Mouse (Mus musculus): Measurements from ENCODE around the gene Slc25a47. TPM values are rescaled to one million over a fixed set of nuclear protein-coding genes. Genes with fewer than 3 reads are reported as not detected.
"Not testable (repeated sequence)": the region's sequence is repeated elsewhere in the genome, so short reads cannot be mapped to it uniquely, and the experiment has no call there.

Slc25a47 gene
- total RNA-seq, 2 experiments from 2014 or later: 8.6 to 9.1 TPM

- DNase-seq (ENCODE audit: low spot score in 2 of 2): no peak
Observed at GRCm38 (mm10) chr12:108826282-108826957, 9.4 kb upstream of the Slc25a47 start.

DNA sequence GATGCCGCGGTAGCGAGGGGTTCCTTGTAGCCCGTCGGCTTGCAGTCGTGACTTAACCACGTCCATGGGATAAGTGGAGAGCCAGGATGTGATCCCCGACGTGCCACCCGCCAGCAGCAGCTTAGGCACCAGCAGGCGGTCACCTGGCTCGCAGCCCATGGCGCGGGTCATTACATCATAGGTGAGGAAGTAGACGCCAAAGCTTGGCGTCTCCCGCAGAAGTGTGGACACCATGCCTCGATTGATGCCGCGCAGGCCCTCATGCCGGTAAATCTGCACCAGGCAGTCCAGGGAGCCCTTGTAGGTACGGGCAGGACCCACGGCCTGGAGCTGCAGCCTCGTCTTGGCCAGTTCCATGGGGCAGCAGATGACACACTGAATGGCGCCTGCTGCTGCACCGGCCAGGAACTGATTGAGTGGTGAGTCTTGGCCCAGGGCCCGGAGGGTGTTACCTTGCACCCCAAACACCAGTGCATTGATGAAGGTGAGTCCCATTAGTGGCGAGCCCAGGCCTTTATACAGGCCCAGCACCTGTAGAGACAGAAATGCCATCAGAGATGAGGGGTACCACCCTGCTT, 8.8 kb upstream of the Slc25a47 start:
- no peak for DNase-seq (ENCODE audit: low spot score in 2 of 2)

GRCm38 (mm10) chr12:108827641-108828040, 8.2 kb upstream of the Slc25a47 start:
- DNase-seq (ENCODE audit: low spot score in 2 of 2): no peak

GRCm38 (mm10) chr12:108829636-108830035, 6.2 kb upstream of the Slc25a47 start:
- DNase-seq (ENCODE audit: low spot score in 2 of 2): no peak

GRCm38 (mm10) chr12:108830358-108830757, 5.5 kb upstream of the Slc25a47 start:
- DNase-seq (ENCODE audit: low spot score in 2 of 2): no peak

DNA sequence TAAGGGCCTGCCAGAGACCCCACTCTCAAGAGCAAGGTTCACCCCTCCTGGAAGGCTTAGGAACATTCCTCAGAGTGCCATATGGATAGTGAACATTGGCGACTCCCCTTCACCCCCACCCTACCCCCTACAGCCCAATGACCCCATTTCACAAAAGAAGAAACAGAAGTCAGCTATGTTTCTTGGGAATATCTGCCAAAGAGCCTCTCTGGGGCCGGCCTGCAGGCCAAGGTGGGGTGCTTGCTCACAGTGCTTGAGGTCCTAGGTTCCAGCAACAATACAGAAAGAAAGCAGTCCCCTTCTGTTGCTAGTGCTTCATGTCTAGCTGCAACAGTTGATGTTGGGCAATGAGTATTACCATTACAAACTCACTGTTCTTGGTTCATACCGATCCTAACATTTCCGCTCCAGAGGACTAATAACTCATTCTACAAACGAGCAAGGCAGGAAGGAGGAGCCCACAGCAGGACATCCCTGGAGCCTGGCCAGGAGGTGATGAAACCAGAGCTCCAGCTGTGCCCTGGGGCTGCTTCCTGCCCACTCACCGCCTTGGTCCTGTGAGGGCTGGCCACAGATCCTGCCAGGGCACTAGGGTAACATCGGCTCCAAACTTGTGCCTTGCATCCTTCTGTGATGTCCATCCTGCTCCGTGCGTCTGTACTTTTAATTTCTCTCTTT, 3.7 kb upstream of the Slc25a47 start:
- no peak for DNase-seq (ENCODE audit: low spot score in 2 of 2)

DNA sequence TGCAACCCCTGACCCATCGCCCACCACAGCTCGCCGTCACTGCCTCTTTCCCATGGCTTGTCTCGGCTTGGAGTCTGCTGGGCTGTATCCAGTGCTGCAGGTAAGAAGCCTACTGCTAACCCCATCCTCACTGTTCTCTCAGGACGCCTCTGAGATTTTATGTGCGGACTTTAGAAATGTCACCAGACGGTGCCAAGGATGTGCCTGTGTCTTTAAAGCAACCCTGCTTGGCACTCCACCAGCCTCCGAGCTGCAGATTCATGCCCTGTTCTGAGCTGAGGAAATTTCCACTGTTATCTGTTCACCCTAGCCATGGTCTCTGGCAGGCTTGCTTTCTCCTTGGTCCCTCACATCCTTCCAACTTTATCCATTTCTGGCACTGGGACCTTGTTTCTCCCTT, 3.0 kb upstream of the Slc25a47 start:
- peak in 1 of 2 experiments; percentile 40 for DNase-seq (ENCODE audit: low spot score in 2 of 2)

GRCm38 (mm10) chr12:108833408-108833807, 2.4 kb upstream of the Slc25a47 start:
- DNase-seq (ENCODE audit: low spot score in 2 of 2): no peak

GRCm38 (mm10) chr12:108834337-108834736, 1.5 kb upstream of the Slc25a47 start:
- DNase-seq (ENCODE audit: low spot score in 2 of 2): no peak

DNA sequence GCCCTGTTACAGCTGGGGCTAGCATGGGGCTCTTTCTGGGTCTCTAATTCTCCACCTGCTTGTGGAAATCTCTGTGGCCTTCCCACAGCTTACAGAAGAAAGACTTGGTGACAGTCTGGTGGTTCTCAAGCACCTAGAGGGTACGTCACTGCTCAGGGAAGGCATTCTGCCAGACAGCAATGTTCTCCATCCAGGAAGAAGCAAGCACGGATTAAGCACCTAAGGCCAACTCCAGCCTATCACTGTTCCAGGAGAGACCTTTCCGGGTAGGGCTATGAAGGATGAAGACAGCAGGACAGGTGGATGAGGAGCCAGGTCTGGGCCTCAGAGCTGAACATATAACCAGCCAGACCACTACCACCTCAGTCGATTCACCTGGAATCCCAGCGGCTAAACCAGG, 1.1 kb upstream of the Slc25a47 start:
- DNase-seq (ENCODE audit: low spot score in 2 of 2): no peak

DNA sequence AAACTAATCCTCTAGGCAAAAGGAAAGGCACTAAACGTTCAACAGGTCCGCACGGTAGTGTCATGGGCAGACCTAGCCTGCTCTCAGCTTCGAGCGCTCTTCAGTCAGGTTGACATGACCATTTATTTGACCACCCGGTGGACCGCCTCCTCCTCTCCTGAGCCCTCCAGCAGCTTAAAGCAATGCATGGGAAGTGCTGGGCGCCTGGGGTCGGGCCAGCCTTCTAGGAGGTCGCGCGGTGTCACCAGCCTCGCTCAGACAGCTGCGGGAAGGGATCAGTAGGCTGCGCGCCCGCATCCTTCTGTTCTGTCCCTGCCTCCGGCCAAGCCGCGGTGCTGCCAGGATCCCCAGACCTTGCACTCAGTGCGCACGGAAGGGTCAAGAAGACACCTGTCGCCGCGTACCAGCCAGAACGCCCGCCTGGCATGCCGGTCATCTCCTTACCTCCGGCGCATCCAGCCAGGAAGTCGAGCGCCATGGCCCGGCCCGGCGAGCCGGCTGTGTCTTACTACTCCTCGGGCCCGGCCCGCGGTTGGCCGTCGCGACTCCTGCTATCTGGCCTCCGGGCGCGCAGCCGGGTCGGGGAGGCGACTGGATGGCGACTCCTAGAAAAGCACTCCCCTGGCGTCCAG, 522 bp upstream of the Slc25a47 start:
- peak in 1 of 2 experiments; percentile 33 for DNase-seq (ENCODE audit: low spot score in 2 of 2)

DNA sequence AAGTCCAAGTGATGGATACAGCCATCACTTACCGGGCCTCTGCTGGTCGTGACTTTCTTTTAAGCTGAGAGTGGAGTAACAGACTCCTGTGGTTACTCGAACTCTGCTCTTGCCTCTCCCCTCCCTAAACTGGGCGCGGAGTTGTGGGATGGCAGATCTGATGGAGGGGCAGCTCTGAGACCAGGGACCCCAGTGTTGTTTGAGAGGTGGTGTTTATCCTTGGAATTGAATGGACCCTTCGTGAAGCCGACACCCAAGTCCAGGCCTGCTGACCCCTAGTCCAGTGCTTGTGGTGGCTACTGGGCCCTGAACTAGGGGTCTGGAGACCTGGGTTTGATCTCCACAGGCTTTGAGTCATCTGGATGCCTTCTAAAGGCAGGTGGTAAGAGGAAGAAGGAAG, 876 bp downstream of the Slc25a47 start:
- no peak for DNase-seq (ENCODE audit: low spot score in 2 of 2)

GRCm38 (mm10) chr12:108841181-108841580, 5.3 kb downstream of the Slc25a47 start:
- DNase-seq (ENCODE audit: low spot score in 2 of 2): no peak

- no peak for DNase-seq (ENCODE audit: low spot score in 2 of 2)
Observed at GRCm38 (mm10) chr12:108842663-108843062, 6.8 kb downstream of the Slc25a47 start.

DNA sequence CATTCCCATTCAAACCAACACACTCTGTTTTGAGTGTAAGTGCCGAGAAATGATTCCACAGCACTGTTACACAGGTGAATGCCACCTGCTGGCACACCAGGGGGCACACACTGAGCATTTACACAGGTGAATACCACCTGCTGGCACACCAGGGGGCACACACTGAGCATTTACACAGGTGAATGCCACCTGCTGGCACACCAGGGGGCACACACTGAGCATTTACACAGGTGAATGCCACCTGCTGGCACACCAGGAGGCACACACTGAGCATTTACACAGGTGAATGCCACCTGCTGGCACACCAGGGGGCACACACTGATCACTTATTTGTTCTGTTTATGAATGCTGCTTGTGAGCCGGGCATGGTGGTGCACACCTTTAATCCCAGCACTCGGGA, 12.2 kb downstream of the Slc25a47 start:
- not testable (repeated sequence) for DNase-seq (ENCODE audit: low spot score in 2 of 2)

- no peak for DNase-seq (ENCODE audit: low spot score in 2 of 2)
Observed at GRCm38 (mm10) chr12:108849488-108850022, 13.7 kb downstream of the Slc25a47 start.

GRCm38 (mm10) chr12:108850129-108850528, 14.3 kb downstream of the Slc25a47 start:
- no peak for DNase-seq (ENCODE audit: low spot score in 2 of 2)

GRCm38 (mm10) chr12:108850886-108851285, 15.0 kb downstream of the Slc25a47 start:
- DNase-seq (ENCODE audit: low spot score in 2 of 2): no peak

DNA sequence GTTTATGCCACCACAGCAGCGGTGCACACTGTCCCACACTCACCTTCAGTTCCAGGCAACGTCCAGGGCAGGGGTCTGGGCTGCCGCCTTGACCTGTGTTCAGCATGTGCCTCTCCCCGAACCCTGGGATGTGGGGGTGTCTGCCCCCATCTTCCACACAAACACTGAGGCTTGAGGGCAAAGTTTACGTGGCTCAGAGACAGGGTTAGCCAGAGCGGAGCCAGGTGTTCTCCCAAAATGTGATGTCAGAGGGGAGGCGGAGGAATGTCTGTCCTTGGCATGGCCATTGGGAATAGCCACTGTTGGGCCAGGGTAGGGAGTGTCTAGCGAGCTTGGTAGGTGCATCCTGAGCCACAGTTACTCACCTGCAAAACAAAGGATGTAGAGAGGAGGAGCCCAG, 17.0 kb downstream of the Slc25a47 start:
- no peak for DNase-seq (ENCODE audit: low spot score in 2 of 2)

GRCm38 (mm10) chr12:108855081-108855480, 19.2 kb downstream of the Slc25a47 start:
- DNase-seq (ENCODE audit: low spot score in 2 of 2): no peak

DNA sequence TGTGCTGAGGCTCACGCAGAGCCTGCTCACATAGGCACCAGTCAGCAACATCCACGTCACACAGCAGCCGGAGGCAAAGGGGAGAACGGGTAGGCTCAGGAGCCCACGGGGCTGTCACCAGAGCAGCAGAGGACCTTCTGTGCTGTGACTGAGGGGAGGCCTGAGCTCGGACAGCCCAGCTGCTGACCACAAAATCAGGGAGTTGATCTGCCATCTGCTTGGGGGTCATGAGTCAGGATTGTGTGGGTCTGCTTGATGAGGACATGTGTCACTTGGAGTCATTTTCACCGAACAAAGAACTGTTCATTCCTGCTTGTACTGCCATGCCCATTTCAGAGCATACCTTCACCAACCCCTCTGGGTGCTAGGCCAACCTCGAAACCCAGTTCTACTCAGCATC, 20.3 kb downstream of the Slc25a47 start:
- no peak for DNase-seq (ENCODE audit: low spot score in 2 of 2)

DNA sequence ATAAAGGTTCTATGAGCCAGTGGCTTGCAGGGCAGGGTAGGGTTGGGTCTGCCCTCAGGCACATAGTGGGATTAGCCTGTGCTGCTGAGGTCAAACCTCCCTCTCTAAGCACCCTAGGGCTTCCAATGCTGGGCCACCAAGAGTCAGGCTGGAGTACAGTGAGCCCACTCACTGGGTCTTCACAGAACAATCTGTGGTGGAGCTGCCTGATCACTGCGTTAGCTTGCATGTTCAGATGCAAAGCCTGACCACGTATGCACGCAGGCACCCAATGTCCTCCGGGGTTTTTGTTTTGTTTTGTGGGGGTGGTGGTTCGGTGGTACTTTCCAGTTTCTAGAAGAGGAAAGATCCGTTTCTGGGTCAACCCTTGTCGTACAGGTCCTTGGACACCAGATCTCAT, 21.3 kb downstream of the Slc25a47 start:
- DNase-seq (ENCODE audit: low spot score in 2 of 2): no peak

All from left cerebral cortex, adult 18-20 months (tissue).